Mouse (Mus musculus) liver, embryonic 14.5 days (tissue): ENCODE data around the gene Sec22a. TPM values are rescaled to one million over a fixed set of nuclear protein-coding genes. Genes with fewer than 3 reads are reported as not detected.

Experiments used
- ATAC-seq: fragments of 200-750 bp; cut with Nextera tagmentation; 2 replicates; pipeline ENCODE4 v1.8.0; 2017; ENCODE audit warnings: moderate number of reproducible peaks, mild to moderate bottlenecking, moderate library complexity; ENCODE audit not compliant: insufficient read depth
- DNase-seq, 3 experiments: peaks; one replicate each; pipeline ENCODE4 v3.0.0-alpha.2; 2012 to 2013; ENCODE audit warnings: low read depth in 3 of 3, low spot score in 3 of 3
- H3K27ac ChIP-seq: fragments of 300-500 bp; sonication (generic); 2 replicates; pipeline ENCODE4 v1.5.1; 2014; ENCODE audit warnings: moderate library complexity, mild to moderate bottlenecking, control low read depth, inconsistent platforms
- H3K27me3 ChIP-seq: fragments of 300-500 bp; sonication (generic); 2 replicates; pipeline ENCODE4 v1.6.1; 2014; ENCODE audit warnings: mild to moderate bottlenecking, low read length, moderate library complexity; ENCODE audit not compliant: control insufficient read depth, insufficient read depth
- H3K36me3 ChIP-seq: fragments of 300-500 bp; sonication (generic); replicated peaks from 2 replicates; pipeline ENCODE4 v1.6.1; 2014; ENCODE audit warnings: low read depth; ENCODE audit not compliant: control insufficient read depth, insufficient read depth
- H3K4me1 ChIP-seq, 2 experiments: fragments of 200-500 bp in 1 of 2; fragments of 300-500 bp in 1 of 2; sonication (generic) in 1 of 2; replicated peaks; 2 replicates each; pipeline ENCODE4 v1.6.1; 2012 to 2014; ENCODE audit warnings: antibody characterized with exemption in 1 of 2, inconsistent platforms in 1 of 2, low read length in 1 of 2; ENCODE audit not compliant: control insufficient read depth in 2 of 2, insufficient read depth in 2 of 2
- H3K4me2 ChIP-seq: fragments of 300-500 bp; sonication (generic); 2 replicates; pipeline ENCODE4 v1.6.1; 2014; ENCODE audit warnings: low read depth, mild to moderate bottlenecking, control low read depth, moderate library complexity
- H3K4me3 ChIP-seq, 2 experiments: fragments of 200-500 bp in 1 of 2; fragments of 300-500 bp in 1 of 2; sonication (generic) in 1 of 2; 2 replicates each; pipeline ENCODE4 v1.5.1; 2012 to 2014; ENCODE audit warnings: low read depth in 2 of 2, low read length in 2 of 2, mild to moderate bottlenecking in 2 of 2, control low read depth in 1 of 2, inconsistent platforms in 1 of 2, moderate library complexity in 1 of 2; ENCODE audit not compliant: insufficient read depth in 1 of 2
- H3K9ac ChIP-seq: fragments of 300-500 bp; sonication (generic); replicated peaks from 2 replicates; pipeline ENCODE4 v1.6.1; 2014; ENCODE audit warnings: mild to moderate bottlenecking, control low read depth, moderate library complexity
- H3K9me3 ChIP-seq: fragments of 300-500 bp; sonication (generic); 2 replicates; pipeline ENCODE4 v1.6.1; 2016; ENCODE audit warnings: low read length, mixed read lengths; ENCODE audit not compliant: control insufficient read depth
- CTCF ChIP-seq: IDR thresholded peaks from 2 replicates; pipeline ENCODE4 v1.5.1; 2016; ENCODE audit warnings: antibody characterized with exemption, low read depth, control low read depth
- EP300 ChIP-seq: IDR thresholded peaks from 2 replicates; pipeline ENCODE4 v1.6.1; 2016; ENCODE audit warnings: antibody characterized with exemption, low read depth
- WGBS: fragments of 180-500 bp; shearing (Covaris S2); extraction: QIAGEN DNeasy Blood & Tissue Kit; methylation state at CpG from one replicate; pipeline ENCODE4 v1.1.7; 2014; ENCODE audit not compliant: insufficient replicate concordance; 5-methylcytosine and 5-hydroxymethylcytosine counted together
- polyA plus RNA-seq, 2 experiments: library from polyadenylated mRNA; depleted of rRNA in 1 of 2; stranded (reverse) in 1 of 2; unstranded in 1 of 2; fragments of >200 nt; fragmentation: Nextera tagmentation in 1 of 2; extraction: Ambion mirVana in 1 of 2; gene quantifications; 2 replicates each; pipeline versions ENCODE4 v1.2.1 to v1.2.3; 2012 to 2014

The Sec22a gene
- polyA plus RNA-seq, 2 experiments = 2.7 to 11.9 TPM

DNA sequence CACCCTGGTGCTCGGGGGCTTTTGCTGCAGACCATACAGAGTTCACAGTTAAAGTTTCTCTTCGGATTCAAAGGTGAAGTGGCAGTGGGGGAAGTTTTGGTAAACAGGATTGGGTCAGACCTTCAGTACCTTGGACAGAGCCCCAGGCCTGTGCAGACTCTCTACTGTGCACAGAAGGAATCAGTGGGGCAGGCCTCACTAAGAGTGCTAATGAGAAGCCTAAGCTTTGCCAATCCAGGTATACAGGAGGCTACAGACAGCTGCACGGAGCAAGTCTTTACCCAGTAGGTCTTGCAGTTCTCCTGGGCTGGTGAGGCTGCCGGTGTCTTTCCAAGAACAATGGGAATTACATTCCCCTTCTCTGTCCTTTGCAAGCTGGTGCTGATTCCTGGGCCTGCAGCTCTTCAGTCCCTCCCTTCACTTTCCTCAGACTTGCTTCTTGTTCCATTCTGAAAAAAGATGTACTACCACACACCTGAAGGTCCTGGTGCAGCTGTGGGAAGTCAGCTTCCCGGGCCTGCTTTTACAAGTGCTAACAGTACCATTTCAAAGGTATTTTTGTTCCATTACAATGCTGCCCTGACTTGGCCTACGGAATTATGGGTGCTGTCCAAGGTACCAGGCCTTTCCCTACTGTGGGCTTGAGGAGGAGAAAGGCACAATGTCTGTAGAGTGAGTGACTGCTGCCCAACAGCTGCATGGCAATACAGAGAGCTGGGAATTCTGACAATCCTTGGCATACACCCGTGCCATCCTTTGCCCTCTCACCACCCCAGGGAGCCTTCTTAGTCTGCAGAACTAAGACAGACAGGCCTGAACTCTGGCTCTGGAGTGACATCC, 61.1 kb downstream of the Sec22a start:
- WGBS = 32% methylated on average over 7 of the region's 7 CpGs
- ATAC-seq (no peak), DNase-seq (no peak)
- no peaks in the 10 kb centered on the region for H3K36me3 ChIP-seq
- H3K27me3 ChIP-seq = no peaks in the 10 kb centered on the region
- H3K4me2 ChIP-seq = no peak overlapping the region
- TF ChIP-seq EP300 (no peak), CTCF (no peak)
- H3K4me1 ChIP-seq = no peaks in the 10 kb centered on the region
- H3K9ac ChIP-seq = no peak overlapping the region
- no peak overlapping the region for H3K4me3 ChIP-seq
- H3K27ac ChIP-seq = no peak overlapping the region
- no peaks in the 10 kb centered on the region for H3K9me3 ChIP-seq

GRCm38 (mm10) chr16:35300156-35300555, 63.6 kb downstream of the Sec22a start:
- Histone ChIP-seq H3K9me3 (no peaks in the 10 kb centered on the region), H3K27ac (no peak overlapping the region), H3K9ac (no peak overlapping the region), H3K4me2 (no peak overlapping the region), H3K27me3 (no peaks in the 10 kb centered on the region), H3K4me3 (no peak overlapping the region), H3K36me3 (no peaks in the 10 kb centered on the region), H3K4me1 (no peaks in the 10 kb centered on the region)
- DNase-seq (no peak), ATAC-seq (no peak)
- WGBS = 73% methylated on average over 6 of the region's 6 CpGs
- TF ChIP-seq EP300 (no peak), CTCF (no peak)

GRCm38 (mm10) chr16:35297786-35298185, 65.9 kb downstream of the Sec22a start:
- Histone ChIP-seq H3K27ac (no peak overlapping the region), H3K4me2 (no peak overlapping the region), H3K4me3 (no peak overlapping the region), H3K27me3 (no peaks in the 10 kb centered on the region), H3K4me1 (no peaks in the 10 kb centered on the region), H3K9ac (no peak overlapping the region), H3K36me3 (no peaks in the 10 kb centered on the region), H3K9me3 (no peaks in the 10 kb centered on the region)
- TF ChIP-seq CTCF = no peak
- DNase-seq (no peak), ATAC-seq (no peak)
- WGBS = 54% methylated on average over 5 of the region's 5 CpGs

GRCm38 (mm10) chr16:35287244-35287643, 76.5 kb downstream of the Sec22a start:
- Histone ChIP-seq H3K9me3 (no peaks in the 10 kb centered on the region), H3K36me3 (no peaks in the 10 kb centered on the region), H3K9ac (no peak overlapping the region), H3K27ac (no peak overlapping the region), H3K4me1 (no peaks in the 10 kb centered on the region), H3K4me2 (no peak overlapping the region), H3K4me3 (no peak overlapping the region), H3K27me3 (no peaks in the 10 kb centered on the region)
- ATAC-seq (no peak), DNase-seq (no peak)
- 70% methylated on average over 5 of the region's 5 CpGs for WGBS
- TF ChIP-seq CTCF (no peak), EP300 (no peak)

DNA sequence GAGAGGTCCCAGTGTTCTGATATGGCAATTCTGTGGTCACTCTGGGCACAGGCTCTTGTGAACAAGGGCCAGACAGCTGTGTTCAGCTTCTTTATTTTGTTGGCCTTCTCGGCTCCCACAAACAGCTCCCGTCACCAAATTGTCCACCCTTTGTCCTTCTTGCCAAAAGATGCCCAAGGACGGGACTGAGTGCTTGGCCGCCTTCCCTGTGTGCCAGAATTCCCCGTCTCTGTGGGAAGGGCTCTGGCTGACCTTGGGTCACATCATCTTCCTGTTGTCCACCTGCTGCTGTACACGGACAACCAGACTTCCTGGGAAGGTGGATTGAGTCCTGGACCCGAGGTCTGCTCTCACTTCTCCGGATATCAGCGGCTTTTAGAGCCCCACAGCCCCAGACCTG, 77.9 kb downstream of the Sec22a start:
- DNase-seq (no peak), ATAC-seq (no peak)
- H3K27ac ChIP-seq = no peak overlapping the region
- H3K9ac ChIP-seq = no peak overlapping the region
- no peak overlapping the region for H3K4me3 ChIP-seq
- WGBS = 53% methylated on average over 9 of the region's 9 CpGs
- no peak overlapping the region for H3K4me2 ChIP-seq
- H3K27me3 ChIP-seq = no peaks in the 10 kb centered on the region
- TF ChIP-seq EP300 = no peak
- TF ChIP-seq CTCF = no peak
- H3K36me3 ChIP-seq = no peaks in the 10 kb centered on the region
- no peaks in the 10 kb centered on the region for H3K9me3 ChIP-seq
- H3K4me1 ChIP-seq = no peaks in the 10 kb centered on the region
